Mouse (Mus musculus): ENCODE measurements around the gene Arfgef2.

Arfgef2 gene

GRCm38 (mm10) chr2:166859214-166859613, 53.8 kb downstream of the Arfgef2 start:
- DNase-seq (ENCODE audit: low spot score) = no peak

- DNase-seq (ENCODE audit: low spot score) = no peak
These were observed 57.1 kb downstream of the Arfgef2 start for GRCm38 (mm10) chr2:166862505-166862904.

- no peak for DNase-seq (ENCODE audit: low spot score)
These were observed 60.1 kb downstream of the Arfgef2 start for GRCm38 (mm10) chr2:166865476-166865875.

- no peak for DNase-seq (ENCODE audit: low spot score)
These were observed 65.0 kb downstream of the Arfgef2 start for GRCm38 (mm10) chr2:166870271-166870865.

- DNase-seq (ENCODE audit: low spot score) = no peak
These were observed 65.5 kb downstream of the Arfgef2 start for GRCm38 (mm10) chr2:166870899-166871298.

- no peak for DNase-seq (ENCODE audit: low spot score)
These were observed 69.4 kb downstream of the Arfgef2 start for GRCm38 (mm10) chr2:166874675-166875280.

- DNase-seq (ENCODE audit: low spot score) = no peak
These were observed 70.2 kb downstream of the Arfgef2 start for GRCm38 (mm10) chr2:166875561-166875960.

GRCm38 (mm10) chr2:166876331-166876730, 70.9 kb downstream of the Arfgef2 start:
- DNase-seq (ENCODE audit: low spot score) = no peak

GRCm38 (mm10) chr2:166885066-166885465, 79.7 kb downstream of the Arfgef2 start:
- no peak for DNase-seq (ENCODE audit: low spot score)

- no peak for DNase-seq (ENCODE audit: low spot score)
These were observed 80.2 kb downstream of the Arfgef2 start for GRCm38 (mm10) chr2:166885619-166886018.

GRCm38 (mm10) chr2:166886231-166886630, 80.8 kb downstream of the Arfgef2 start:
- DNase-seq (ENCODE audit: low spot score) = no peak

GRCm38 (mm10) chr2:166887816-166888215, 82.4 kb downstream of the Arfgef2 start:
- no peak for DNase-seq (ENCODE audit: low spot score)

- no peak for DNase-seq (ENCODE audit: low spot score)
These were observed 86.0 kb downstream of the Arfgef2 start for GRCm38 (mm10) chr2:166891366-166891880.

- no peak for DNase-seq (ENCODE audit: low spot score)
These were observed 86.8 kb downstream of the Arfgef2 start for GRCm38 (mm10) chr2:166892158-166892680.

- DNase-seq (ENCODE audit: low spot score) = no peak
These were observed 87.6 kb downstream of the Arfgef2 start for GRCm38 (mm10) chr2:166893036-166893435.

GRCm38 (mm10) chr2:166896368-166896767, 91.0 kb downstream of the Arfgef2 start:
- DNase-seq (ENCODE audit: low spot score) = no peak

- DNase-seq (ENCODE audit: low spot score) = no peak
These were observed 91.6 kb downstream of the Arfgef2 start for GRCm38 (mm10) chr2:166896974-166897373.

GRCm38 (mm10) chr2:166899161-166899560, 93.8 kb downstream of the Arfgef2 start:
- DNase-seq (ENCODE audit: low spot score) = no peak

GRCm38 (mm10) chr2:166899746-166900145, 94.4 kb downstream of the Arfgef2 start:
- no peak for DNase-seq (ENCODE audit: low spot score)

GRCm38 (mm10) chr2:166900792-166901505, 95.6 kb downstream of the Arfgef2 start:
- no peak for DNase-seq (ENCODE audit: low spot score)

GRCm38 (mm10) chr2:166903719-166904282, 98.4 kb downstream of the Arfgef2 start:
- no peak for DNase-seq (ENCODE audit: low spot score)

- DNase-seq (ENCODE audit: low spot score) = peak; percentile 95
These were observed 100.5 kb downstream of the Arfgef2 start, which contains the start of gene Cse1l for GRCm38 (mm10) chr2:166905711-166906522. Gene Cse1l (plus strand): TSS chr2:166906040.
